Mouse (Mus musculus) brain, embryonic 14.5 days (tissue): ENCODE results near the gene Tmem107.

Experiments
- CTCF ChIP-seq: fragments of 200-500 bp; IDR thresholded peaks from 2 replicates; pipeline ENCODE4 v1.5.1; 2012; ENCODE audit warnings: inconsistent platforms, mild to moderate bottlenecking, moderate library complexity, borderline replicate concordance; ENCODE audit not compliant: insufficient read depth, insufficient read length; ENCODE audit errors: extremely low read depth
- POLR2A ChIP-seq: fragments of 200-500 bp; IDR thresholded peaks from 2 replicates; pipeline ENCODE4 v1.6.1; 2012; ENCODE audit warnings: mild to moderate bottlenecking, inconsistent platforms, borderline replicate concordance; ENCODE audit not compliant: poor library complexity, insufficient read depth, insufficient read length, severe bottlenecking; ENCODE audit errors: extremely low read depth

GRCm38 (mm10) chr11:69070093-69070492, 513 bp upstream of the Tmem107 start:
- TF ChIP-seq CTCF: no peak
- TF ChIP-seq POLR2A: no peak
